Mouse (Mus musculus) stomach, embryonic 16.5 days (tissue): Measurements from ENCODE around the gene Opn1mw. TPM values are rescaled to one million over a fixed set of nuclear protein-coding genes. Genes with fewer than 3 reads are reported as not detected.
"Not testable (repeated sequence)": the region's sequence is repeated elsewhere in the genome, so short reads cannot be mapped to it uniquely, and the experiment has no call there.

Experiments
- ATAC-seq: fragments of 200-750 bp; cut with Nextera tagmentation; 2 replicates; pipeline ENCODE4 v1.8.0; 2017; ENCODE audit warnings: moderate number of reproducible peaks, moderate TSS enrichment; ENCODE audit not compliant: insufficient read depth, low FRiP score
- H3K27ac ChIP-seq: fragments of 300-500 bp; sonication (generic); 2 replicates; pipeline ENCODE4 v1.5.1; 2014; ENCODE audit warnings: low read length
- H3K27me3 ChIP-seq: fragments of 300-500 bp; sonication (generic); 2 replicates; pipeline ENCODE4 v1.6.1; 2014; ENCODE audit warnings: low read length, control low read depth, mixed read lengths; ENCODE audit not compliant: control insufficient read depth, insufficient read depth
- H3K36me3 ChIP-seq: fragments of 300-500 bp; sonication (generic); 2 replicates; pipeline ENCODE4 v1.6.1; 2014; ENCODE audit warnings: low read length; ENCODE audit not compliant: control insufficient read depth, insufficient read depth
- H3K4me1 ChIP-seq: fragments of 300-500 bp; sonication (generic); 2 replicates; pipeline ENCODE4 v1.6.1; 2014; ENCODE audit warnings: low read length, control low read depth, mixed read lengths; ENCODE audit not compliant: control insufficient read depth, insufficient read depth
- H3K4me2 ChIP-seq: fragments of 300-500 bp; sonication (generic); 2 replicates; pipeline ENCODE4 v1.6.1; 2014; ENCODE audit warnings: low read depth, low read length, mixed read lengths
- H3K4me3 ChIP-seq: fragments of 300-500 bp; sonication (generic); replicated peaks from 2 replicates; pipeline ENCODE4 v1.5.1; 2014; ENCODE audit warnings: mild to moderate bottlenecking, low read length
- H3K9ac ChIP-seq: fragments of 300-500 bp; sonication (generic); 2 replicates; pipeline ENCODE4 v1.6.1; 2014; ENCODE audit warnings: low read length
- H3K9me3 ChIP-seq: fragments of 300-500 bp; sonication (generic); replicated peaks from 2 replicates; pipeline ENCODE4 v1.6.1; 2016; ENCODE audit warnings: low read length, control low read depth; ENCODE audit not compliant: control insufficient read depth
- WGBS: fragments of 180-500 bp; shearing (Covaris S2); extraction: QIAGEN DNeasy Blood & Tissue Kit; methylation state at CpG from one replicate; pipeline ENCODE4 v1.1.7; 2014; 5-methylcytosine and 5-hydroxymethylcytosine counted together
- polyA plus RNA-seq: library from polyadenylated mRNA; unstranded; fragments of >200 nt; fragmentation: Nextera tagmentation; extraction: Ambion mirVana; gene quantifications from 2 replicates; pipeline ENCODE4 v1.2.1, GENCODE M21; 2015

Gene Opn1mw
- polyA plus RNA-seq, 1 experiment from 2014 or later, result not detected

DNA sequence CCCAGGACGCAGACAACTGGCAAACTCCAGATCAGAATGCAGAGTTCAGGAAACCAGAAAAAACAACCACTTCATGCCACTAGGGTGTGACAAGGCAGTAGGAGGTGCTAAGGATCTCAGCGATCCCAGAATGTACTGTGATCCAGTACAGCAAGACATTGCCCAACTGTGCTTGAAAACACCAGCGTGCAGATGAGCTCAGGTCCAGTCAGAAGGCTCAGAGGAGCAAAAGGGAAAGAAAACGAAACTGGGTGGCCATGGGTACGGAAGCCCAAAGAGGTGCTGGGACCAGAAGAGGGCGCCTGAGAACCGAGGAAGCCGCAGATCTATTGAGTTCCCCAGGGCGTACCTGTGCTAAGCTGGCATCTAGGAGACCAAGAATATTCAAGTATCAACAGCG is 11.8 kb upstream of the Opn1mw start:
- ATAC-seq, result peak; percentile 72; the same call in 1 of the 2 replicates
- Histone ChIP-seq H3K4me1 (no peaks in the 10 kb centered on the region), H3K4me3 (peak overlapping the region; percentile 41), H3K36me3 (no peaks in the 10 kb centered on the region), H3K9ac (peak overlapping the region; percentile 63), H3K27me3 (no peaks in the 10 kb centered on the region; the same call in 1 of the 2 replicates), H3K4me2 (peak overlapping the region; percentile 47), H3K27ac (no peak overlapping the region; the same call in 1 of the 2 replicates), H3K9me3 (no peaks in the 10 kb centered on the region)
- 20% methylated on average over 10 of the region's 10 CpGs for WGBS

GRCm38 (mm10) chrX:74124975-74125374 is 2.3 kb upstream of the Opn1mw start:
- H3K4me2 ChIP-seq, result no peak overlapping the region
- H3K27ac ChIP-seq, result no peak overlapping the region
- no peak for ATAC-seq
- no peaks in the 10 kb centered on the region for H3K4me1 ChIP-seq
- no peaks in the 10 kb centered on the region for H3K9me3 ChIP-seq
- WGBS, result 56% methylated on average over 2 of the region's 2 CpGs
- no peak overlapping the region for H3K4me3 ChIP-seq
- H3K9ac ChIP-seq, result no peak overlapping the region
- H3K27me3 ChIP-seq, result peaks cover 13% of the 10 kb centered on the region; the same call in 1 of the 2 replicates
- no peaks in the 10 kb centered on the region for H3K36me3 ChIP-seq

- not testable (repeated sequence) for ATAC-seq, H3K4me2 ChIP-seq, H3K4me3 ChIP-seq, H3K27me3 ChIP-seq, H3K27ac ChIP-seq, H3K9me3 ChIP-seq, H3K4me1 ChIP-seq, H3K36me3 ChIP-seq, H3K9ac ChIP-seq
- 33% methylated on average over 1 of the region's 1 CpGs for WGBS
Measured at GRCm38 (mm10) chrX:74135263-74135662, 8.0 kb downstream of the Opn1mw start, which contains the start of gene Mecp2. Gene Mecp2 (minus strand): TSS chrX:74135363.

DNA sequence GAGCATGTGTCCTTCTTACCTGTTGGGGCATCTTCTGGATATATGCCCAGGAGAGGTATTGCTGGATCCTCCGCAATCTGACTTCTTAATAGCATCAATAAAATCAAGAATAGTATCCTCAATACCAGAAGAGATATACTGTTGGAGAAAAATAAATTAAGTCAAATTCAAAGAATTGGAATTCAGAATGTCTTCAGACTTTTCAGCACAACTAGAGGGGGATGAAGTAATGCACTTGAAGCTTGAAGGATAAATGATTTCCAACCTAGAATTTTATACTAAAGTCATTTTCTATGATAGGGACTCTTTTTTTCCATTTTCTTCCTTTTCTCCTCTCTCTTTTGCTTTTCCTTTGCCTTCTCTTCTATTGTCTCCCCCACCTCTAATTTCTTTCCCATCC is 40.5 kb downstream of the Opn1mw start, which contains the start of gene Tex28:
Gene Tex28, minus strand, starts transcription at position 101 of the 400 bp plus-strand sequence.
- Histone ChIP-seq H3K27me3 (no peaks in the 10 kb centered on the region), H3K36me3 (no peaks in the 10 kb centered on the region), H3K4me2 (no peak within 1 kb of the TSS), H3K9me3 (no peaks in the 10 kb centered on the region), H3K4me1 (no peaks in the 10 kb centered on the region), H3K27ac (no peak within 1 kb of the TSS), H3K9ac (no peak within 1 kb of the TSS), H3K4me3 (no peak within 1 kb of the TSS)
- WGBS, result 88% methylated on average over 1 of the region's 1 CpGs
- ATAC-seq, result no peak

DNA sequence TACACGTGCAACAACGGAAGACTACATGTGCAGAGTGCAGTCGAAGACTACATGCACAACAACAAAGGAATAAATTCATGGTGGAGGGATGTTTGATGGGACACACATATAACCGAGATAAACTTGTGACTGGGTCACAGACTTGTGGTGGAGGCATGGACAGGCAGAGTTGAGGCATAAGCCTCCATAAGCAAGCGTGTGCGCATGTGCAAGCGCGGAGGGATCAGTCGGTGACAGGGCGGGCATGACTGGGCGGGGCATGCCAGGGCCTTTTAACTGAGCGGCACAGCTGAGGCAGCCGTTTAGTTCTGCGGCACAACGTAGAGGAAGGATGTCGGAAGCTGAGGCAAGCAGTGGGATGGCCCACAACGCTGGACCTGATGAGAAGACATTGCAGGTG is 49.7 kb downstream of the Opn1mw start, which contains the start of gene Tktl1:
Gene Tktl1, plus strand, starts transcription at position 301 of the 400 bp plus-strand sequence.
- Histone ChIP-seq H3K36me3 (no peaks in the 10 kb centered on the region), H3K9ac (no peak within 1 kb of the TSS), H3K4me1 (no peaks in the 10 kb centered on the region), H3K27ac (no peak within 1 kb of the TSS), H3K4me2 (no peak within 1 kb of the TSS), H3K9me3 (0 out of 2 replicates have a peak, but pooled peaks cover 2% of the 10 kb centered on the region), H3K27me3 (no peaks in the 10 kb centered on the region), H3K4me3 (no peak within 1 kb of the TSS)
- no peak for ATAC-seq
- 86% methylated on average over 17 of the region's 17 CpGs for WGBS

Other genes starting within 250 kb of the Opn1mw start
- gene Avpr2, start 235.4 kb upstream of the Opn1mw start, polyA plus RNA-seq, result 0.32 and 0.42 TPM in 2 replicates
- gene L1cam, start 231.4 kb upstream of the Opn1mw start, polyA plus RNA-seq, result 9.8 and 12.9 TPM in 2 replicates
- gene Arhgap4, start 205.6 kb upstream of the Opn1mw start, polyA plus RNA-seq, result 4.7 and 5.7 TPM in 2 replicates
- 126 and 134 TPM in 2 replicates for gene Naa10, start 205.5 kb upstream of the Opn1mw start, polyA plus RNA-seq
- 63.3 and 65.5 TPM in 2 replicates for gene Renbp, start 196.6 kb upstream of the Opn1mw start, polyA plus RNA-seq
- 37.0 and 39.1 TPM in 2 replicates for gene Hcfc1, start 161.1 kb upstream of the Opn1mw start, polyA plus RNA-seq
- 63.0 and 66.8 TPM in 2 replicates for gene Irak1, start 103.5 kb upstream of the Opn1mw start, polyA plus RNA-seq
- 10.5 and 10.6 TPM in 2 replicates for gene Mecp2, start 7.9 kb downstream of the Opn1mw start, polyA plus RNA-seq
- not detected in 2 replicates for gene Tex28, start 40.4 kb downstream of the Opn1mw start, polyA plus RNA-seq
- not detected in 2 replicates for gene Tktl1, start 49.8 kb downstream of the Opn1mw start, polyA plus RNA-seq
- 498 and 560 TPM in 2 replicates for gene Flna, start 122.4 kb downstream of the Opn1mw start, polyA plus RNA-seq
- 22.5 and 26.8 TPM in 2 replicates for gene Emd, start 127.2 kb downstream of the Opn1mw start, polyA plus RNA-seq
- 666 and 804 TPM in 2 replicates for gene Rpl10, start 143.3 kb downstream of the Opn1mw start, polyA plus RNA-seq
- gene Taz, start 154.4 kb downstream of the Opn1mw start, polyA plus RNA-seq, result 79.1 and 81.0 TPM in 2 replicates
- 14.8 and 18.7 TPM in 2 replicates for gene Dnase1l1, start 154.9 kb downstream of the Opn1mw start, polyA plus RNA-seq
- 149 and 171 TPM in 2 replicates for gene Atp6ap1, start 169.6 kb downstream of the Opn1mw start, polyA plus RNA-seq
- gene Gdi1, start 177.5 kb downstream of the Opn1mw start, polyA plus RNA-seq, result 218 and 219 TPM in 2 replicates
- 63.2 and 66.9 TPM in 2 replicates for gene Fam50a, start 185.6 kb downstream of the Opn1mw start, polyA plus RNA-seq
- gene Plxna3, start 201.6 kb downstream of the Opn1mw start, polyA plus RNA-seq, result 16.8 and 18.4 TPM in 2 replicates
- gene Lage3, start 226.2 kb downstream of the Opn1mw start, polyA plus RNA-seq, result 94.3 and 105 TPM in 2 replicates
- 67.0 and 72.8 TPM in 2 replicates for gene Ubl4a, start 245.8 kb downstream of the Opn1mw start, polyA plus RNA-seq
- gene Slc10a3, start 245.9 kb downstream of the Opn1mw start, polyA plus RNA-seq, result 18.6 and 21.4 TPM in 2 replicates